Mouse (Mus musculus): ENCODE data around the gene Miga1.

GRCm38 (mm10) chr3:152364181-152364580, 24.0 kb upstream of the Miga1 start:
- TF ChIP-seq CTCF (conservative IDR thresholded peaks at IDR 0.05; ENCODE audit: insufficient read depth, insufficient read length, low read depth, low read length) (no peak), POLR2A (IDR thresholded peaks at IDR 0.05; ENCODE audit: low read depth, low read length) (no peak)
